Mouse (Mus musculus) lung, embryonic 14.5 days (tissue): ENCODE measurements around the gene Gm49391. TPM values are rescaled to one million over a fixed set of nuclear protein-coding genes. Genes with fewer than 3 reads are reported as not detected.

Experiments used
- ATAC-seq: fragments of 200-750 bp; cut with Nextera tagmentation; 2 replicates; pipeline ENCODE4 v1.8.0; 2017; ENCODE audit warnings: mild to moderate bottlenecking, moderate TSS enrichment, moderate library complexity; ENCODE audit not compliant: insufficient read depth
- DNase-seq: peaks from one replicate; pipeline ENCODE4 v3.0.0-alpha.2; 2015
- H3K27ac ChIP-seq: fragments of 300-500 bp; sonication (generic); 2 replicates; pipeline ENCODE4 v1.5.1; 2014; ENCODE audit warnings: low read depth, mild to moderate bottlenecking, moderate library complexity
- H3K27me3 ChIP-seq: fragments of 300-500 bp; sonication (generic); 2 replicates; pipeline ENCODE4 v1.6.1; 2014; ENCODE audit warnings: low read length, control low read depth; ENCODE audit not compliant: insufficient read depth
- H3K36me3 ChIP-seq: fragments of 300-500 bp; sonication (generic); 2 replicates; pipeline ENCODE4 v1.6.1; 2014; ENCODE audit warnings: control low read depth; ENCODE audit not compliant: insufficient read depth
- H3K4me1 ChIP-seq: fragments of 300-500 bp; sonication (generic); 2 replicates; pipeline ENCODE4 v1.6.1; 2014; ENCODE audit warnings: antibody characterized with exemption, control low read depth; ENCODE audit not compliant: insufficient read depth
- H3K4me2 ChIP-seq: fragments of 300-500 bp; sonication (generic); 2 replicates; pipeline ENCODE4 v1.6.1; 2014; ENCODE audit warnings: mild to moderate bottlenecking
- H3K4me3 ChIP-seq: fragments of 300-500 bp; sonication (generic); 2 replicates; pipeline ENCODE4 v1.5.1; 2014; ENCODE audit warnings: low read depth, low read length
- H3K9ac ChIP-seq: fragments of 300-500 bp; sonication (generic); 2 replicates; pipeline ENCODE4 v1.6.1; 2014
- H3K9me3 ChIP-seq: fragments of 300-500 bp; sonication (generic); 2 replicates; pipeline ENCODE4 v1.6.1; 2016; ENCODE audit warnings: low read depth, low read length, control low read depth
- CTCF ChIP-seq: IDR thresholded peaks from 2 replicates; pipeline ENCODE4 v1.5.1; 2016; ENCODE audit warnings: antibody characterized with exemption, low read depth
- WGBS: fragments of 180-500 bp; shearing (Covaris S2); extraction: QIAGEN DNeasy Blood & Tissue Kit; methylation state at CpG from one replicate; pipeline ENCODE4 v1.1.7; 2014; 5-methylcytosine and 5-hydroxymethylcytosine counted together
- polyA plus RNA-seq: library from polyadenylated mRNA; unstranded; fragments of >200 nt; fragmentation: Nextera tagmentation; extraction: Ambion mirVana; gene quantifications from 2 replicates; pipeline ENCODE4 v1.2.1, GENCODE M21; 2014

Gm49391 gene
- polyA plus RNA-seq, 1 experiment from 2014 or later: 3.3 TPM

GRCm38 (mm10) chr13:60895406-60896160 lies 40.8 kb downstream of the Gm49391 start:
- Histone ChIP-seq H3K9ac (no peak overlapping the region), H3K4me1 (no peaks in the 10 kb centered on the region), H3K4me3 (no peak overlapping the region), H3K27me3 (no peaks in the 10 kb centered on the region), H3K27ac (no peak overlapping the region), H3K4me2 (no peak overlapping the region), H3K36me3 (no peaks in the 10 kb centered on the region), H3K9me3 (no peaks in the 10 kb centered on the region)
- DNase-seq (no peak), ATAC-seq (no peak)
- TF ChIP-seq CTCF: no peak

DNA sequence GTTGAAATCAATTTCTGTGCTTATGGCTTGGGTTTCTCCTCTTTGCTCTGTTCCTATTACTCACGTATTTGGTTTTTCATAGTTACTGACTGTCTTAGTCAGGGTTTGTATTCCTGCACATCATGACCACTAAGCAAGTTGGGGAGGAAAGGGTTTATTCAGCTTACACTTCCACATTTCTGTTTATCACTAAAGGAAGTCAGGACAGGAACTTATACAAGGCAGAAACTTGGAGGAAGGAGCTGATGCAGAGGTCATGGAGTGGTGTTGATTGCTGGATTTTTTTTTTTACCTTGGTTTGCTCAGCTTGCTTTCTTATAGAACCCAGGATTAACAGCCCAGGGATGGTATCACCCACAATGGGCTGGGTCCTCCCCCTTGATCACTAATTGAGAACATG lies 44.1 kb downstream of the Gm49391 start:
- Histone ChIP-seq H3K4me1 (no peaks in the 10 kb centered on the region), H3K27me3 (no peaks in the 10 kb centered on the region), H3K4me2 (no peak overlapping the region), H3K4me3 (no peak overlapping the region), H3K9me3 (no peaks in the 10 kb centered on the region), H3K27ac (no peak overlapping the region), H3K36me3 (no peaks in the 10 kb centered on the region), H3K9ac (no peak overlapping the region)
- WGBS: 72% methylated on average over 1 of the region's 1 CpGs
- DNase-seq: no peak
- TF ChIP-seq CTCF: no peak
- no peak for ATAC-seq

DNA sequence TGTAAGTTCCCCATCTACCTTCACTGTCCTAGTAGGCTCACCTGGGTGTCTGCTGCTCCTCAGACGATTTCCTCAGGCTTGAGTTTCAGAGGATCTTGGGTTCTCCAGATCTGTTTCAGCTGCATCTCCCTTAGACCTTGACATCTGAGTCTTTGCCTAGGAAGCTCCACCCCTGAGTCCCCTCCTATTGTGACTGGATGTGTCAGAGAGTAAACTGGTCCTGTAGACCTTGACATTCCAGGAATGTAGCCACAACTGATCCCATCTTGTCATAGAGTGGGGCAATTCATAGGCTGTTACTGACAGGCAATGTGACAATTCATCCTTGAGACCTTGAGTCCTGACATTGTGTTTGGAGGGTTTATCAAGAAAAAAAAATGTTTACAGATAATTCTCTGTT lies 72.1 kb downstream of the Gm49391 start, which contains the start of gene 4930486L24Rik:
TSS of gene 4930486L24Rik (minus strand) at position 195 of the 400 bp plus-strand sequence.
- no peak for TF ChIP-seq CTCF
- WGBS: 62% methylated on average over 1 of the region's 1 CpGs

GRCm38 (mm10) chr13:60848241-60849120 lies 87.9 kb downstream of the Gm49391 start:
- Histone ChIP-seq H3K4me2 (no peak overlapping the region), H3K4me3 (no peak overlapping the region), H3K9me3 (no peaks in the 10 kb centered on the region), H3K27me3 (no peaks in the 10 kb centered on the region), H3K9ac (no peak overlapping the region), H3K4me1 (no peaks in the 10 kb centered on the region), H3K27ac (0 out of 2 replicates have a peak overlapping the region, but pooled peaks have one; percentile 30), H3K36me3 (no peaks in the 10 kb centered on the region)
- no peak for TF ChIP-seq CTCF
- ATAC-seq: no peak; the same call in 1 of the 2 replicates
- peak; percentile 43 for DNase-seq
- WGBS: 73% methylated on average over 4 of the region's 4 CpGs

More for the DNA sequence above, 72.1 kb downstream of the Gm49391 start, which contains the start of gene 4930486L24Rik:
- ATAC-seq (no peak), DNase-seq (no peak)
- H3K36me3 ChIP-seq: no peaks in the 10 kb centered on the region
- H3K27me3 ChIP-seq: no peaks in the 10 kb centered on the region
- no peak within 1 kb of the TSS for H3K4me2 ChIP-seq
- no peaks in the 10 kb centered on the region for H3K9me3 ChIP-seq
- H3K4me3 ChIP-seq: no peak within 1 kb of the TSS
- H3K27ac ChIP-seq: no peak within 1 kb of the TSS
- no peaks in the 10 kb centered on the region for H3K4me1 ChIP-seq
- no peak within 1 kb of the TSS for H3K9ac ChIP-seq

Other genes with a start within 250 kb of the Gm49391 start
- not detected in 2 replicates for gene BC051665, start 150.2 kb downstream of the Gm49391 start, polyA plus RNA-seq
- not detected in 2 replicates for gene Ctsll3, start 133.7 kb downstream of the Gm49391 start, polyA plus RNA-seq
- gene 4930486L24Rik, start 72.1 kb downstream of the Gm49391 start, polyA plus RNA-seq: not detected in 2 replicates
- gene Gm49392, start 39.7 kb downstream of the Gm49391 start, polyA plus RNA-seq: 0.34 and 0.95 TPM in 2 replicates
- 8.3 and 10.1 TPM in 2 replicates for gene Ctla2b, start 39.1 kb downstream of the Gm49391 start, polyA plus RNA-seq
- not detected in 2 replicates for gene Tpbpb, start 31.7 kb downstream of the Gm49391 start, polyA plus RNA-seq
- gene Gm49393, start 981 bp downstream of the Gm49391 start, polyA plus RNA-seq: not detected in 2 replicates
- gene Ctla2a, start 54 bp upstream of the Gm49391 start, polyA plus RNA-seq: 79.7 and 92.1 TPM in 2 replicates
- not detected in 2 replicates for gene Tpbpa, start 5.4 kb upstream of the Gm49391 start, polyA plus RNA-seq
- not detected in 2 replicates for gene Ctsj, start 69.4 kb upstream of the Gm49391 start, polyA plus RNA-seq
- gene Ctsq, start 104.1 kb upstream of the Gm49391 start, polyA plus RNA-seq: not detected in 2 replicates
- not detected in 2 replicates for gene Ctsr, start 227.7 kb upstream of the Gm49391 start, polyA plus RNA-seq